Mouse (Mus musculus): ENCODE data around the gene Klc1.

Gene Klc1

DNA sequence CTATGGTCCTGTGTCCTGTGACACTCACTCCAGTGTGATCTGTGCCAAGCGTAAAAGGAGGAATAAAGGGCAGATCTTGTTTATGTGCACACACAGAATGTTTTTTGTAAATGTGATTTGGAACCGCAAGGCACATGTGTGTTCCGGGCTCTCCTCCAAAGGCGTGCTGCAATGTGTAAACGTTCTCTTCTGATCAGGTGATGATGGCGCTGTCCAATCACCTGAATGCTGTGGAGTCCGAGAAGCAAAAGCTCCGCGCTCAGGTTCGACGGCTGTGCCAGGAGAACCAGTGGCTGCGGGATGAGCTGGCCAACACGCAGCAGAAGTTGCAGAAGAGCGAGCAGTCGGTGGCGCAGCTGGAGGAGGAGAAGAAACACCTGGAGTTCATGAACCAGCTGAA, 15.5 kb downstream of the Klc1 start:
- no peak for DNase-seq (ENCODE audit: low spot score)

DNA sequence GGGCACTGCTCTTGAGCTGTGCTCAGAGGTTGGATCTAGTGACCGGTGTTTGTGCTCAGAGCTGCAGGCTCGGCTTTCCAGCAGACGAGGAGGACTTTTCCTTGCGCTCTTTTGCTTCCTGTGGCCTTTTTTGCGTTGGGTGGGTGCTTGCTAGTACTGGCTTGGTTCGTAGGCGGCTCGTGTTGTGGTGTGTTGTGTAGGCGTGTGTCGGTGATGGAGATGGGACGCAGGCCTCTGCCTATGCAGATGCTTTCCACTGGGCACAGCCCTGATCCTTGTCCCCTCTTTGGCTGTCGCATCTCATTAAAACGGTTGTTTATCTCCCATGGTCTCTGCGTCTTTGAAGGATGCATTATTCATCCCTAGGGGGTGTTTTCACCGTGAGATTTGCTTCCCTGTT, 16.2 kb downstream of the Klc1 start:
- no peak for DNase-seq (ENCODE audit: low spot score)

GRCm38 (mm10) chr12:111777919-111778318, 19.3 kb downstream of the Klc1 start:
- DNase-seq (ENCODE audit: low spot score) = no peak

- DNase-seq (ENCODE audit: low spot score) = no peak
Observed at GRCm38 (mm10) chr12:111779544-111779943, 20.9 kb downstream of the Klc1 start.

DNA sequence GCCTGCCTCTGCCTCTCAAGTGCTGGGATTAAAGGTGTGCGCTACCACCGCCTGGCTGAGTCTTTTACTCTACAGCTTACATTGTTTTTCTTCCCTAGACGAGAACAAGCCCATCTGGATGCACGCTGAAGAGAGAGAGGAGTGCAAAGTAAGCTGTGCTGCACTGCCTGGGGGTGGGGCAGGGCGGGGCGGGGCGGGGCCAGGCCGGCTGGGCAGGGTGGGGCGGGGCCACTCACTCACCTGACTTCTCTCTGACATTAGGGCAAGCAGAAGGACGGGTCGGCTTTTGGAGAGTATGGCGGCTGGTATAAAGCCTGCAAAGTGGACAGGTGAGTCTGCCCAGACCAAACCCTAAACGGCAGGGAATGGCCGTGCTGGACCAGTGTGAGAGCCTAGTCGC, 26.5 kb downstream of the Klc1 start:
- DNase-seq (ENCODE audit: low spot score) = peak; percentile 75

DNA sequence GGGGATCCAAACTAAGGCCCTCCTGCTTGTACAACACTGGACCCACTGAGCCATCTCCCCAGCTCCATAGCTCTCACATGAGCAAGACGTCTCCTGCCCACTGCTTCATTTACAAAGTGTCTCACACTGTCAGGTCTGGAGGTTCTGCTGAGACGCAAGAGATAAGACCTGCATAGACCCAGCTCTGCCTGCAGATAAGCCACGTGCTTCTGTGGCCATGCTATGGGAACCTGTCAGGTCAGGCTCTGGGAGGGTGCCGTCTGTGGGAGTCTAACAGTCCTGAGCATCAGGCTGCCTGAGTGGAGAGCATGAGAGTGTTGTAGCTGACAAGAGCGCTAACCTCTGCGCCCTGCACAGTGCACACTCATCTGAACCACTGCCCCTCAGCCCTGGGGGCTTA, 28.4 kb downstream of the Klc1 start:
- DNase-seq (ENCODE audit: low spot score) = no peak

GRCm38 (mm10) chr12:111790090-111790489, 31.4 kb downstream of the Klc1 start:
- peak; percentile 83 for DNase-seq (ENCODE audit: low spot score)

GRCm38 (mm10) chr12:111790631-111791030, 32.0 kb downstream of the Klc1 start:
- no peak for DNase-seq (ENCODE audit: low spot score)

DNA sequence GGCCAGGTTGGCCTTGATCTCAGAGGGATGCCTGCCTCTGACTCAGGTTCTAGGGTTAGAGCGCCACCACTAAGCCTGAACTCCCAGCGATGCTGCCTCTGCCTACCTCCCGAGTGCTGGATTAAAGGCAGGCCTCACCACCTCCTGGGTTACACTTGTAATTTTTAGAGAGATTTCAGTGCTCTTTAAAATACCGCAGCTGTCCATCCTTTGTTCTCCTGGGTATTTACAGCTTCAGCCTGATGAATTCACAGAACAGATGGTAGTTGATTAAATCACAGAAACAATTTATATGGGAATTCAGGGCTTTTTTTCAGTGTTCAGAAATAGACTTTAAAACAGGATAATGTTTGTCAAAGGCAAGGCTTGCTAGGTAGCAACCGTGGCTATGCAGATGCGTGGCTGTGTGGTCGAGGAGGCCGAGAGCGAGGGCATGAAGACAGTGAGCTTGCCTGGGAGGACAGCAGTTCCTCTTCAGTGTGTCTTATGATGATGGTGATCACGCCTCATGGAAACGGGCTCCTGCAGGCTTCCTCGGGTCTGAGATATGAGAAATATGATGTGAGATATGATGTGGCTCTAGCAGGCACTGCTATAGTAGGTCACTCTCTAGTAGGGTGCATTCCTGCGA, 32.9 kb downstream of the Klc1 start:
- no peak for DNase-seq (ENCODE audit: low spot score)

DNA sequence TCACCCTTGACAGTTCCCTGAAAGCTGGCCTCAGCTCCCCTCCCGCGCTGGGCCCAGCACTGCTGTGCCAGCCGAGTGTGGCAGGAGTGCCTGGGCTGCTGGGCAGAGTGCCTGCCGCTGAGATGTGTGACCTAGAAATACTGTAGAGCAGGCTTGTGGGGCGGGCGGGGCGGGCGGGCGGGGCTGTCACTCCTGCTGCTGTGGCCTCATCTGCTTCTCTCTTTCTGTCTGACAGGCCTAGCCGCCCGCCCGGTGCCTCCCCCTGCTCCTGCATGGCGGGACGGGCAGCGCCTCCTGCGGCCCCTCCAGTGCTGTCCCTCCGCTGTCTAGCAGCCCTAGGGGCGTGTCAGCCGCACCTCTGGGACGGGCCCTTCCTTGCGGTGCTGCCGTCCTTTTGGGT, 35.5 kb downstream of the Klc1 start:
- DNase-seq (ENCODE audit: low spot score) = no peak

GRCm38 (mm10) chr12:111794526-111795179, 36.0 kb downstream of the Klc1 start:
- no peak for DNase-seq (ENCODE audit: low spot score)

DNA sequence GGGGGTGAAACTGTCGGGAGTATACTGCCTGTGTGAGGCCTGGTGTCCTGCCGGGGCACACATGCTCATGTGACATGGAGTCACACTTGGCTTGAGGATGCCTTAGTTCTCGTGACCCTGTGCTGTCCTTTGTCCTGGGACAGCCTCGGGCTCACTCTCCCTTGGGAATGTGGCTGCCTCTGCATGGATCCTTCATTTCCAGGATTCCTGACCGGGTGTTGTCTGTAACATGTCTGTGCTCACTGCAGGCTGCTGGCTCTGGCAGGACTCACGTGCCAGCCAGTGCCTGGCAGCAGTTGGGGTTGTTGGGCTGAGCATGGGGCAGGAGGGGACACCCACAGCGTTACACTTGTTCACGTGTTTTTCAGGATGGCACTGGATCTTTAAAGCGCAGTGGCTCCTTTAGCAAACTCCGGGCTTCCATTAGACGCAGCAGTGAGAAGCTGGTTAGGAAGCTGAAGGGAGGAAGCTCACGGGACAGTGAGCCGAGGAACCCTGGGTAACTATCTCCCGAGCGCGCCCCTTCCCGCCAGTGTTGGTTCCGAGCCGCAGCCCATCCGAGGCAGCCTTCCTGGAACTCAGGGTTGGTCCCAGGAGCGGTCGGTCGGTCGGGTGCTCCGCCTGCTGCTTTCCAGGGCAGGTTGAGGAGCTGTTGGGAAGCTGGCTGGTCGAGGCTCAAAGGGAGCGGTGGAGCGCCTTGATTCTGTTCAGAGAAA, 36.7 kb downstream of the Klc1 start:
- DNase-seq (ENCODE audit: low spot score) = no peak

- DNase-seq (ENCODE audit: low spot score) = no peak
Observed at GRCm38 (mm10) chr12:111797251-111797650, 38.6 kb downstream of the Klc1 start.

DNA sequence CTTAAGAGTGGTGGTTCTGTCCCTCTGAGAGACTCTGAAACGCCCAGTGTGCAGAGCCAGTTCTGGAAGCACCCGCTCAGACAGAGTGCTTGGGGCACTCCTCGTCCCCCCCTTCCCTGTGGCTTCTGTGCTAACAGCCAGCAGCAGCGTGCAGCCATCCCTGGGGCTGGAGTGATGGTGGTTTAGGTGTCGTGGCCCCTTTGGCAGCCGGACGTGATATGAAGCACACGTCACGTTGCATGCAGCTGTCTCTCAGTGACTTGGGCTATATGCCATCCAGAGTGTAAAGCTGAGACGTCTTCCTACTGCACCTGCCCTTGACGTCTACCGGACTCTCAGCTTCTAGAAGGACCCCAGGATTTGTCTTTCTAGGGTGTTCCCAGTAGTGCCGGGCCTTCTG, 39.8 kb downstream of the Klc1 start:
- no peak for DNase-seq (ENCODE audit: low spot score)

DNA sequence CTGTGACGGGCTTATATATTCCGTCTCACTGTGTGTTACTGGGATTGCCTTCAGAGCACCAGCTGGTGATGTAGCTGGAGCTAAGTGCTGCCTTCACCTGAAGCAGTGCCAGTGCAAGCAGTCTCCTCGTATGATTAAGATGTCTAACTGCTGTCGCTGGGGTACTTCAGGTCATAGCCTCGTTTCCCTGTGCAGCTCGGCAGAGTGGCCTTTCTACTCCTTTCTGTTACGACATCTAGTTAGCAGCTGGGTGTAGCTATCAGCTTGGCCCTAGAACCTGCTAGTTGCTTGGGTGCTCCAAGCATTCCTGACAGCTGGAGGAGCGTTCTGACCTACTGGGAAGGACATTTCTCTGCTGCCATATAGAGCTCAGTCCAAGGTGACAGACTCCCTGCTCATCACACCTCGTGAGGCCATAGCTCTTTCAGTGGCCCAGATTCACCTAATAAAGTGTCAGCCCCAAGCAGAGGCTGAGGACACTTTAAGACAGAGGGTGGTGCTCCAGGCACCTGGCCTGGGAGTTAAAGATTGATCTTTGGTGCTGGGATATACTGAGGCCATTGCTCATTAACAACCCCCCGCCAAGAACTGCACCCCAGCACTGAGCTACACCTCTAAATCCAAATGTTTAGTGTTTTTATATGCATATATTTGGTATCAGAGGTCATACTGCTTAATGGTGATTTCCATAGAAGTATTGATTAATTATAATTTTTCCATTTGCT, 42.0 kb downstream of the Klc1 start:
- peak; percentile 74 for DNase-seq (ENCODE audit: low spot score)

DNA sequence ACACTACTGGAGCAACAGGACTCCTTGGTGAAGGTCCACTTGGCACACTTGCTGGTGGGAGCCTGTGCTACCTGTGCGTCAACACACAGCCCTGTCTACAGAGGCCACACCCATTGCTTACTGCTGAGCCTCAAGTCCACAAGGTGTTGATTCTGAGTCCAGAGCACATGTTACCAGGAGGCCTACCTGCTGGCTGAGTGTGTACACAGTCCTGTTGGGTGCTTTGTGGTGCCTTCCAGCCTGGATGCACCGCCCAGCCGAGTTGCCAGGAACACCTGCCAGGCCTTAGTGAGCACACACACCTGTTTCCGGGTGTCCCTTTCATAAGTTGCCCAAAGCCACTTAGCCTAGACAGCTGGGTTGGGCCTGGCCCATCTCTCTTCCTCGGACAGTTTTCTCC, 44.9 kb downstream of the Klc1 start:
- DNase-seq (ENCODE audit: low spot score) = no peak

- no peak for DNase-seq (ENCODE audit: low spot score)
Observed at GRCm38 (mm10) chr12:111808775-111809174, 50.1 kb downstream of the Klc1 start.

- DNase-seq (ENCODE audit: low spot score) = peak; percentile 86
Observed at GRCm38 (mm10) chr12:111809762-111810161, 51.1 kb downstream of the Klc1 start.

GRCm38 (mm10) chr12:111812075-111812474, 53.4 kb downstream of the Klc1 start:
- DNase-seq (ENCODE audit: low spot score) = no peak

DNA sequence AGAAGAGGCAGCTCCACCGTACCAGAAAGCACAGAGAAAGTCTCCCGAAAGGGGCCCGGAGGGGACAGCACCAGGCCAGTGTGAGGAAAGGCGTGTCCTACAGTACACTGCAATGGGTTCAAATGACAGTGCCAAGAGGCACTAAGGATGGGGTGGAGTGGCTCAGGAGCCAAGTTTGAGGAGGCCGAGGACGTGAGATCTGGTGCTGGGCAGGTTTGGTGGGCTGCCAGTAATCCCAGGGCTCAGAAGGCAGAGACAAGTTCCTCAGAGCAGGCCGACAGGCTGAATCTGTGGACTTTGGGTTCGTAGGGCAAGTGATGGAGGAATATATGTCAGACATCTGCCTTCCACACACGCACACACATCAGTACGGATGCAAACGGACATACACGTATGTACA, 54.0 kb downstream of the Klc1 start:
- no peak for DNase-seq (ENCODE audit: low spot score)

- no peak for DNase-seq (ENCODE audit: low spot score)
Observed at GRCm38 (mm10) chr12:111813111-111813765, 54.6 kb downstream of the Klc1 start.

All from yolk sac, embryonic 10.5 days (tissue).